Mouse (Mus musculus) limb, embryonic 14.5 days (tissue): Measurements from ENCODE around the gene Shb. TPM values are rescaled to one million over a fixed set of nuclear protein-coding genes. Genes with fewer than 3 reads are reported as not detected.

Experiments used
- ATAC-seq: fragments of 200-750 bp; cut with Nextera tagmentation; 2 replicates; pipeline ENCODE4 v1.8.0; 2017; ENCODE audit warnings: low read depth, moderate number of reproducible peaks, moderate TSS enrichment; ENCODE audit not compliant: low FRiP score
- DNase-seq: peaks from one replicate; pipeline ENCODE4 v3.0.0-alpha.2; 2015; ENCODE audit warnings: low spot score
- H3K27ac ChIP-seq: fragments of 300-500 bp; sonication (generic); replicated peaks from 2 replicates; pipeline ENCODE4 v1.5.1; 2014; ENCODE audit warnings: low read depth, mild to moderate bottlenecking, low read length, moderate library complexity, mixed read lengths
- H3K27me3 ChIP-seq: fragments of 300-500 bp; sonication (generic); 2 replicates; pipeline ENCODE4 v1.6.1; 2014; ENCODE audit warnings: low read length, mixed read lengths; ENCODE audit not compliant: control insufficient read depth, insufficient read depth
- H3K36me3 ChIP-seq: fragments of 300-500 bp; sonication (generic); 2 replicates; pipeline ENCODE4 v1.6.1; 2014; ENCODE audit warnings: mild to moderate bottlenecking, low read length, moderate library complexity, mixed read lengths; ENCODE audit not compliant: control insufficient read depth, insufficient read depth
- H3K4me1 ChIP-seq: fragments of 300-500 bp; sonication (generic); 2 replicates; pipeline ENCODE4 v1.6.1; 2014; ENCODE audit warnings: antibody characterized with exemption, low read length, mixed read lengths; ENCODE audit not compliant: control insufficient read depth, insufficient read depth
- H3K4me2 ChIP-seq: fragments of 300-500 bp; sonication (generic); replicated peaks from 2 replicates; pipeline ENCODE4 v1.6.1; 2014; ENCODE audit warnings: low read depth, mild to moderate bottlenecking, low read length, moderate library complexity; ENCODE audit not compliant: severe bottlenecking
- H3K4me3 ChIP-seq: fragments of 300-500 bp; sonication (generic); replicated peaks from 2 replicates; pipeline ENCODE4 v1.5.1; 2014; ENCODE audit warnings: low read length
- H3K9ac ChIP-seq: fragments of 300-500 bp; sonication (generic); 2 replicates; pipeline ENCODE4 v1.6.1; 2014; ENCODE audit warnings: mild to moderate bottlenecking, low read depth, low read length, moderate library complexity; ENCODE audit not compliant: severe bottlenecking
- H3K9me3 ChIP-seq: fragments of 300-500 bp; sonication (generic); 2 replicates; pipeline ENCODE4 v1.6.1; 2016; ENCODE audit warnings: low read length; ENCODE audit not compliant: control insufficient read depth
- POLR2A ChIP-seq: fragments of 200-500 bp; IDR thresholded peaks from 2 replicates; pipeline ENCODE4 v1.8.0; 2012; ENCODE audit warnings: inconsistent platforms, mild to moderate bottlenecking, moderate library complexity, borderline replicate concordance; ENCODE audit not compliant: insufficient read depth, insufficient read length; ENCODE audit errors: extremely low read depth
- WGBS: fragments of 180-500 bp; shearing (Covaris S2); extraction: QIAGEN DNeasy Blood & Tissue Kit; methylation state at CpG from one replicate; pipeline ENCODE4 v1.1.7; 2014; 5-methylcytosine and 5-hydroxymethylcytosine counted together
- polyA plus RNA-seq, 2 experiments: library from polyadenylated mRNA; depleted of rRNA in 1 of 2; stranded (reverse) in 1 of 2; unstranded in 1 of 2; fragments of >200 nt; fragmentation: Nextera tagmentation in 1 of 2; extraction: Ambion mirVana in 1 of 2; gene quantifications; 2 replicates each; pipeline versions ENCODE4 v1.2.1 to v1.2.3; 2012 to 2014

Shb gene
- polyA plus RNA-seq, 2 experiments: 10.6 to 19.0 TPM

DNA sequence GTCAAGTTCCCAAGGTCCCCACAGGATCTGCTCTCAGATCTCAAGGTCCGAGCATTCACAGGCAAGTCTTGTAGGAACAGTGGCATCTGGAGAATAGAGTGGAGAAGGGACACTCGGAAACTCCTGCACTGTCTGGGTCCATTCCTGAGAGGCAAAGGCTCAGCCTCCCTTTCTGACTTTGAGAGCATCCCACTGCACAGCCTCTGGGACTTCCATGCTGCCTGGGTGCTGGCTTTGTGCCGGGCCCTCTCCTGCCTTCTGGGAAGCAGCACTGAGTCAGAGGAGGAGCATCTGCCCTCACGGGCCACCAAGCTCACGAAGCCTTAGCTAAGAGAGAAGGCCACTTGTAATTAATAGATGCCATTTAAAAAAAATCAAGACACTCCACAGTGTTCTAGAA, 37.3 kb upstream of the Shb start:
- no peak for TF ChIP-seq POLR2A
- H3K4me1 ChIP-seq: no peaks in the 10 kb centered on the region
- ATAC-seq (no peak), DNase-seq (no peak)
- H3K4me2 ChIP-seq: no peak overlapping the region
- H3K9me3 ChIP-seq: no peaks in the 10 kb centered on the region
- no peaks in the 10 kb centered on the region for H3K36me3 ChIP-seq
- WGBS: 70% methylated on average over 5 of the region's 5 CpGs
- H3K27ac ChIP-seq: no peak overlapping the region
- H3K27me3 ChIP-seq: no peaks in the 10 kb centered on the region
- H3K4me3 ChIP-seq: no peak overlapping the region
- no peak overlapping the region for H3K9ac ChIP-seq

GRCm38 (mm10) chr4:45558211-45558610, 25.9 kb upstream of the Shb start:
- TF ChIP-seq POLR2A: no peak

DNA sequence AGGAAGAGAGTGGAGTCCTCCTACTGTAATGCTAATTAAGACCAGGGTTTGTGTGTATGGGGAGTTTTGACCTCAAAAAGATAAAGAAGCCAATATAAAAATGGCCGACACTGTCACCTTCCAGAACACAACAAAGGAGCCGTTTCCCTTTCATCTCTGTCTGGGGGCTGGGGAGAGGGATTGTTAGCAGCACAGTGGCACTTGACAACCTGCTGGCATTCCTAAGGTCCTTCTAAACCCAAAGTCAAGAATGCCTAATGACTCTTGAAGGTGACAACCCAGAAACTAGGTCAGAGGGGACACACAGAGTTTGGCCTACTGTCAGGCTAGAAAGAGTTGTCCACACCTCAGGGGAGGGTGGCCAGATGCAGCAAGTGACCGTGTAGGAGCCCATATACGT, 20.3 kb upstream of the Shb start:
- no peaks in the 10 kb centered on the region for H3K27me3 ChIP-seq
- H3K4me2 ChIP-seq: no peak overlapping the region
- H3K27ac ChIP-seq: no peak overlapping the region
- 32% methylated on average over 4 of the region's 4 CpGs for WGBS
- H3K4me1 ChIP-seq: no peaks in the 10 kb centered on the region
- ATAC-seq: no peak
- no peak overlapping the region for H3K4me3 ChIP-seq
- no peak for TF ChIP-seq POLR2A
- no peaks in the 10 kb centered on the region for H3K36me3 ChIP-seq
- no peak overlapping the region for H3K9ac ChIP-seq
- no peaks in the 10 kb centered on the region for H3K9me3 ChIP-seq
- no peak for DNase-seq

More at GRCm38 (mm10) chr4:45558211-45558610, 25.9 kb upstream of the Shb start:
- Histone ChIP-seq H3K9ac (no peak overlapping the region), H3K4me3 (no peak overlapping the region), H3K36me3 (no peaks in the 10 kb centered on the region), H3K4me1 (no peaks in the 10 kb centered on the region), H3K27ac (no peak overlapping the region), H3K27me3 (no peaks in the 10 kb centered on the region), H3K4me2 (no peak overlapping the region), H3K9me3 (no peaks in the 10 kb centered on the region)
- DNase-seq (no peak), ATAC-seq (no peak)
- WGBS: 87% methylated on average over 5 of the region's 5 CpGs

DNA sequence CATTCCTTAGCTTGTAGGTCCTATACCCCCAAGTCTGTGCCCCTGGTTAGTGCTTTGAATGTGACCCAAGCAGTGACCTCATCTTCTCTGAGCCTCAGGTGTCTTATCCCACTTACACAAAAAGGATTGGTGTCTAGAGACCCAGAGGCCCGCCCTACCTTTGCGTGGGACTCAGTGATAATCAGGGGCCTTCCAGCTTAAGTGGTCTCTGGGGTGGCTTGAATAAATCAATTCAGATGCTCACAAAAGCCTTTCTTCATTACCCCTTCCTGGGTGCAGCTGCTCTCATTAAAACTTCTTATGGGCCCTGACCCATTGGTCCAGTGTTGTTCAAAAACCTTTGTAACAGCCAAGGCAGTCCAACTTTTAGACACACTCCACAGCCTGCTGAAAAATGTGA, 18.7 kb upstream of the Shb start:
- no peak for ATAC-seq
- WGBS: 47% methylated on average over 2 of the region's 2 CpGs
- H3K4me1 ChIP-seq: no peaks in the 10 kb centered on the region
- H3K4me2 ChIP-seq: no peak overlapping the region
- no peaks in the 10 kb centered on the region for H3K27me3 ChIP-seq
- H3K9ac ChIP-seq: no peak overlapping the region
- no peak for DNase-seq
- no peak overlapping the region for H3K27ac ChIP-seq
- no peaks in the 10 kb centered on the region for H3K9me3 ChIP-seq
- no peak for TF ChIP-seq POLR2A
- H3K36me3 ChIP-seq: no peaks in the 10 kb centered on the region
- H3K4me3 ChIP-seq: no peak overlapping the region

GRCm38 (mm10) chr4:45549514-45549913, 17.2 kb upstream of the Shb start:
- no peak overlapping the region for H3K27ac ChIP-seq
- no peak for DNase-seq
- WGBS: 70% methylated on average over 5 of the region's 5 CpGs
- no peak overlapping the region for H3K4me3 ChIP-seq
- H3K4me1 ChIP-seq: no peaks in the 10 kb centered on the region
- no peak for ATAC-seq
- no peaks in the 10 kb centered on the region for H3K36me3 ChIP-seq
- H3K9ac ChIP-seq: no peak overlapping the region
- TF ChIP-seq POLR2A: no peak
- no peak overlapping the region for H3K4me2 ChIP-seq
- no peaks in the 10 kb centered on the region for H3K27me3 ChIP-seq
- H3K9me3 ChIP-seq: peaks cover 3% of the 10 kb centered on the region; the same call in 1 of the 2 replicates

GRCm38 (mm10) chr4:45545851-45546250, 13.6 kb upstream of the Shb start:
- no peak overlapping the region for H3K4me2 ChIP-seq
- 31% methylated on average over 8 of the region's 8 CpGs for WGBS
- H3K27ac ChIP-seq: no peak overlapping the region
- no peaks in the 10 kb centered on the region for H3K27me3 ChIP-seq
- H3K9ac ChIP-seq: no peak overlapping the region
- H3K4me1 ChIP-seq: no peaks in the 10 kb centered on the region
- H3K9me3 ChIP-seq: peaks cover 4% of the 10 kb centered on the region; the same call in 1 of the 2 replicates
- no peak for DNase-seq
- no peaks in the 10 kb centered on the region for H3K36me3 ChIP-seq
- no peak for ATAC-seq
- no peak for TF ChIP-seq POLR2A
- no peak overlapping the region for H3K4me3 ChIP-seq
